Mouse (Mus musculus) MEL-GATA-1-ER (cell line): ENCODE data around the gene Cacna2d4.
"Not testable (repeated sequence)": the region's sequence is repeated elsewhere in the genome, so short reads cannot be mapped to it uniquely, and the experiment has no call there.

Experiments
- DNase-seq: peaks from one replicate; pipeline ENCODE4 v3.0.0-alpha.2; 2012; ENCODE audit warnings: low read depth; ENCODE audit errors: extremely low read depth

Gene Cacna2d4

GRCm38 (mm10) chr6:119337287-119337686 is 101.0 kb downstream of the Cacna2d4 start:
- DNase-seq: no peak

- DNase-seq: peak; percentile 38
Measured at GRCm38 (mm10) chr6:119338121-119338912, 102.0 kb downstream of the Cacna2d4 start.

- no peak for DNase-seq
Measured at GRCm38 (mm10) chr6:119341409-119341808, 105.1 kb downstream of the Cacna2d4 start.

- no peak for DNase-seq
Measured at GRCm38 (mm10) chr6:119346257-119346656, 109.9 kb downstream of the Cacna2d4 start.

GRCm38 (mm10) chr6:119347813-119348212 is 111.5 kb downstream of the Cacna2d4 start:
- DNase-seq: no peak

GRCm38 (mm10) chr6:119348234-119348633 is 111.9 kb downstream of the Cacna2d4 start:
- peak; percentile 32 for DNase-seq

GRCm38 (mm10) chr6:119350703-119351198 is 114.4 kb downstream of the Cacna2d4 start:
- no peak for DNase-seq

- DNase-seq: no peak
Measured at GRCm38 (mm10) chr6:119351656-119352055, 115.3 kb downstream of the Cacna2d4 start.

- no peak for DNase-seq
Measured at GRCm38 (mm10) chr6:119352501-119352900, 116.2 kb downstream of the Cacna2d4 start.

GRCm38 (mm10) chr6:119358020-119358571 is 121.8 kb downstream of the Cacna2d4 start:
- DNase-seq: no peak

- DNase-seq: not testable (repeated sequence)
Measured at GRCm38 (mm10) chr6:119360250-119360649, 123.9 kb downstream of the Cacna2d4 start.

- no peak for DNase-seq
Measured at GRCm38 (mm10) chr6:119360925-119361702, 124.8 kb downstream of the Cacna2d4 start.

GRCm38 (mm10) chr6:119363593-119363992 is 127.3 kb downstream of the Cacna2d4 start:
- no peak for DNase-seq

- not testable (repeated sequence) for DNase-seq
Measured at GRCm38 (mm10) chr6:119366800-119367199, 130.5 kb downstream of the Cacna2d4 start.

GRCm38 (mm10) chr6:119367382-119367781 is 131.1 kb downstream of the Cacna2d4 start:
- no peak for DNase-seq

GRCm38 (mm10) chr6:119371624-119372023 is 135.3 kb downstream of the Cacna2d4 start:
- no peak for DNase-seq

- DNase-seq: no peak
Measured at GRCm38 (mm10) chr6:119372237-119372636, 135.9 kb downstream of the Cacna2d4 start.

GRCm38 (mm10) chr6:119373000-119373705 is 136.8 kb downstream of the Cacna2d4 start:
- DNase-seq: no peak

GRCm38 (mm10) chr6:119375035-119375434 is 138.7 kb downstream of the Cacna2d4 start:
- DNase-seq: no peak

- peak; percentile 91 for DNase-seq
Measured at GRCm38 (mm10) chr6:119377613-119378012, 141.3 kb downstream of the Cacna2d4 start.

- DNase-seq: no peak
Measured at GRCm38 (mm10) chr6:119378631-119379030, 142.3 kb downstream of the Cacna2d4 start.
